Mouse (Mus musculus) hematopoietic multipotent progenitor cell, adult 10-12 weeks (in vitro differentiated cells): Measurements from ENCODE around the gene Cdcp2. TPM values are rescaled to one million over a fixed set of nuclear protein-coding genes. Genes with fewer than 3 reads are reported as not detected.

Experiments
- polyA plus RNA-seq: library from polyadenylated mRNA; stranded (reverse); fragments of >175 nt; gene quantifications from 2 replicates; pipeline ENCODE4 v1.2.3, GENCODE M21; 2012; ENCODE audit warnings: low replicate concordance

Cdcp2 gene
- not detected in 2 replicates for polyA plus RNA-seq

GRCm38 (mm10) chr4:107096841-107097373 is at the start of gene Cdcp2:
Cdcp2 (plus strand) TSS chr4:107096891.

GRCm38 (mm10) chr4:107066252-107067124 is 30.2 kb upstream of the Cdcp2 start, which contains the start of the genes Mrpl37 and Cyb5rl:
Mrpl37 (minus strand) TSS chr4:107066868.
Cyb5rl (plus strand) TSS chr4:107066988.

Other genes with a start within 250 kb of the Cdcp2 start
- gene Ssbp3, start 186.2 kb upstream of the Cdcp2 start, polyA plus RNA-seq = 138 and 160 TPM in 2 replicates
- gene Mrpl37, start 30.0 kb upstream of the Cdcp2 start, polyA plus RNA-seq = 25.1 and 55.6 TPM in 2 replicates
- 7.5 and 8.0 TPM in 2 replicates for gene Cyb5rl, start 29.9 kb upstream of the Cdcp2 start, polyA plus RNA-seq
- 117 and 377 TPM in 2 replicates for gene Tmem59, start 81.5 kb downstream of the Cdcp2 start, polyA plus RNA-seq
- 20.9 and 31.5 TPM in 2 replicates for gene Tceanc2, start 82.2 kb downstream of the Cdcp2 start, polyA plus RNA-seq
- gene Ldlrad1, start 112.3 kb downstream of the Cdcp2 start, polyA plus RNA-seq = 0.29 TPM in 1 of 2 replicates, not detected in the other
- gene Lrrc42, start 156.6 kb downstream of the Cdcp2 start, polyA plus RNA-seq = 6.1 and 8.5 TPM in 2 replicates
- gene Hspb11, start 156.7 kb downstream of the Cdcp2 start, polyA plus RNA-seq = 3.9 and 5.1 TPM in 2 replicates
- gene Dio1, start 210.3 kb downstream of the Cdcp2 start, polyA plus RNA-seq = not detected in 2 replicates
- 12.3 and 18.1 TPM in 2 replicates for gene Yipf1, start 217.5 kb downstream of the Cdcp2 start, polyA plus RNA-seq